Mouse (Mus musculus) liver (tissue): ENCODE results near the gene Ece1.

Source experiments
- DNase-seq: peaks from one replicate; pipeline ENCODE4 v3.0.0-alpha.2; 2020; ENCODE audit warnings: mixed read lengths

Ece1 gene

GRCm38 (mm10) chr4:137857116-137857515, 4.9 kb upstream of the Ece1 start:
- peak; percentile 74 for DNase-seq

DNA sequence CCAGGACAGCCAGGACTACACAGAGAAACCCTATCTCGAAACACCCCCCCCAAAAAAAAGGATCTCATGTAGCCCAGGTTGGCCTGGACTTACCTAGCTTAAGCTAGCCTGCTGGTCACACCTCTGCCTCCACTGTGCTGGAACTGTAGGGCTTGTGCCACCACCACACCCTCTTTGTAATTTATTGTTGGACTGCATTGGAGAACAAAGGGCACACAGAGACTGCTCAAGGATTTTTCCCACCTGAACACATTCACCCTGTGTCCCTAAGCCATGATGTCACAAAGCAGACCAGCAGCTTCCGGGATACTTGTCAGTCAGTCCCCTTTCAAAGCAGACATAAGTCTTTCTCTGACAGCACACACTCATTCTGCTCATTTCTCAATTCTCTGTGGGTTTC, 3.7 kb upstream of the Ece1 start:
- no peak for DNase-seq

DNA sequence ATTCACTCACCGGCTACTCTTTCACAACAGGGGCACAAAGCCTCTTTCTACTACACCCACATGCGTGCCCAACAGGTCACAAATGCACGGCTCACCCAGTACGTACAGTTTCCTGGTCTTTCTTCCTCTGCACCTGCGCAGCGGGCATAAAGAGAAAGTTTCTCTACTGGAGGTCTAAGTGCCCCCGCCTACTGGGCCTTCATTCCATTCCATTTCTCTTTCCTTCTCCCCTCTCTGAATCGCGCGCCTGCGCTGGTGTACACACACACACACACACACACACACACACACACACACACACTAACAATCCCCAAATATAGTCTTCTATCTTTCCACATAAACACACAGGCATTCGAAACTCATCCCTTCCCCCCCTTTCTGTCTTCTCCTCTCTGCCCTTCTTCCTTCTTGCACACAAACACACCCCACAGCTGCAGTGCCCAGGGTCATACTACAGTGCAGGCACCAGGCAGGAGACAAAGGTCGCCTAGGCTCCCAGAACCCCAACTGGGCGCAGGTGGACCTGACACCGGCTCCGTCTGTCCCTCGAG, 501 bp upstream of the Ece1 start:
- DNase-seq = peak; percentile 20

DNA sequence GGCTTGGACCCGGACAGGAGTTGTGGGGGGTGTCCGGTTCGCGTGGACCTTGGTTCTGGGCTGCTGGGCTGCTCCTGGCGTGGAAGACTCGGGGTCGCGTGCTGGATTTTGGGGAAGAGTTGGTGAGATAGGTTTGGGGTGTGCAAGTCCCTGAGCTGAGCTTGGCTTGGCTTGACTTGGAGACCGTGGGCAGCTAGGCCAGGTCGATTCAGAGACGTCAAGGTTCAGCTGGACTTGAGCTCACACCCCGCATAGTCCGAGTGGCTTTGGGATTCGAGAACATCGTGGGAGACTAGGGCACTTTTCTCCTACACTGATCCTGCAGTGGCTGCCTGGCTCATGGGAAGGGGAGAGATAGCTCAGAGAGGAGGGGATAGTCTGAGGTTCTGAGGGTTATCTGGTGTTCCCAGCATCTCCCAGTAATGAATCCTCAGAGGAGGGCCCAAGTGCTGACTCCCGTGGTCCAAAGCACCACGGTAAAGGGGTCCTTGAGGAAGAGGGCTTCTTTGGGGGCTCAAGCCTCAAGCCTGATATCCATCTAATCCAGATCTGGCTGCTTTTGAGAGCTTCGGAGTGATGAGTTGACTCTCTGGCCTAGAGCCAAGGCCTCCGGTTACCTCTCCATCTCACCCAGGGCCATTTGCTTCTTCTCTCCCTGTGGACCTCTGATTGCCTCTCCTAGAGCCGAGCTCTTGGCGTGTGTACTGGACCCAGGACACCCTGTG, 641 bp downstream of the Ece1 start:
- DNase-seq = no peak

- no peak for DNase-seq
Observed at GRCm38 (mm10) chr4:137864031-137864430, 2.0 kb downstream of the Ece1 start.

DNA sequence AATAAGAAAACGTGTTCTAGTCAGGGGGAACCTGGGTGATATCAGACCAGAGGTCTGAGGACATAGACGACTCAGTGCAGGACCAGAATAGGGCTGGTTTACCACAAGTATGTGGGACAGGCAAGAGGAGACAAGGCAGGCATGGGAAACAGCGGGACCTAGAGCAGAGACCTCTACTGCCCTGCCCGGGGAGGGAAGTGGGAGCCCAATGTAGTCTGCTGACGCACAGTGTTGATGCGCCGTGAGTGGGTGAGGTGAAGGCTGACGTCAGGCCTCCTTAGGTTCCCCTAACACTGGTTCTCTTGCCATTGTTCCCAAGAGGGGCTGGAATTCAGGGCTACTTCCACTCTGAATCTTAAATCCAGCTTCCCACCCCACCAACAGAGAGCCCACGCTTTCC, 2.7 kb downstream of the Ece1 start:
- DNase-seq = peak; percentile 21

- no peak for DNase-seq
Observed at GRCm38 (mm10) chr4:137865221-137865641, 3.2 kb downstream of the Ece1 start.

GRCm38 (mm10) chr4:137866206-137866863, 4.3 kb downstream of the Ece1 start:
- DNase-seq = peak; percentile 49

GRCm38 (mm10) chr4:137867225-137867624, 5.2 kb downstream of the Ece1 start:
- DNase-seq = no peak

DNA sequence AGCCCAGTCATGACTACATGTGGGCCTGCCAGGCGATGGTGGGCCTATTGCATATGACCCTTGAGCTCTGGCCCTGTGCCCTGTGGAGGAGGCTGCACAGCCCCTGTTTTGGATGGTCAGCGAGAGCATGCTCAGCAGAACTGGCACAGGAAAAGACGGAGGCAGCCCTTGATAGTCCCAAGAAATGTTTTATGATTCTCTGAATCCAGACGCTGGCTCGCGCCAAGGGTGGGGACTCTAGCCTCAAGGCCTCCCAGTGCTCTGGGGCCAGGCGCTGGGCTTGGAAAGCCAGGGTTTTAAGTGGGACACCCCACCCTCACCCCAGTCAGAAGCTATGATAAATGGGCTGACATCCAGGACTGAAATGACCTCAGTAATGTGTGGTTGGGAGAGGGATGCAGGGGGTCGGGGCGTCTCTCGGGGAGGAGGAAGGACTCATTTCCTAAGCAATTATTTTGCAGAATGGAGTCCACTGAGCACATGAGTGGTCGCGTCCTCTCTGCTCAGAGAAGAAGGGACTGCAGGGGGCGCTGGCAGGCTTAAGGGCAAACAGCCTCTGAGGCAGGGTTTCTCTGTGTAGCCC, 5.7 kb downstream of the Ece1 start:
- peak; percentile 47 for DNase-seq

DNA sequence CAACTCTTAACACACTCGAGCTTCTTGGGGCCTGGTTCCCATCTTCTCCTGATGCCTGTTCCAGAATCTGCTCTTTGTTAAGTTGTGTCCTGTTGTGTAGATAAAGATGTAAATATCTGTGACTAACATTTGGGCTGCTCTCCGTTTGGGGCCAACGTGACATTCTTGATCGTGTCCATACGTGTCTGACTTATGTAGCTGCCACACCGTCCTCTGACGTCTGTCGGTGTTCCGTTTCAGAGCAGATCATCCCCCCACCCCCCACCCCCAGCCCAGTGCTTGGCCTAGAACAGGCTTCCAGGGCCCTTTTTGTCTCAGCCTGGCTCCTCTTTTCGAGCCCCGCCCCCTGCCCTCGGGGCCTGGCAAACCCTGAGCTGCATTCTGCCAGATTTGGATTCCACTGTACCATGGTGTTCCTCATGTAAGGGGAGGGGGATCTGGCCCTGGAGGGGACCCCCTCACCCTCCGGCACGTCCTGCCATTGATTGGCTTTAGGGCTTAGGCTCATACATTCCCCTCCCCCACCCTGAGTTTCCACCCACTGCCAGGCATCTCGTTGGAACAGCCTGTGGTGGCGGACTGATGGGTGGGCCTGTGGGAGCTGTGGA, 7.7 kb downstream of the Ece1 start:
- DNase-seq = no peak

DNA sequence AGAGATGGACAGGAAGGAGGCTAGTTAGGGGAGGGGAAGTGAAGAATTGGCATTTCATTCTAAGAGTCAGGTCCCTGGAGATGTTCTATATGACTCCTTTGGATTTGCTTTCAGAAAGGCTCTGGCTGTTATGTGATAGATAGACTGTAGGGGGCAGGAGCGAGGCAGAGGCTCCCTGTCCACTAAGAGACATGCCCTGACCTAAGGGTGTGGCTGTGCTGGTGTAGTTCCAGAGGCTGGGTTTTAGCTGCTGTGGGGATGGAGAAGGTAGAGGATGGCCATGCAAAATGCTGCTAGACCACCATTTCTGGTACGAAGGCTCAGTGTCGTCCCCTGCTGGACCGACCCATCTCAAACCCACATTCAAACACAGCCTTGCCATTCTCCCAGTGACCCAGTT, 8.9 kb downstream of the Ece1 start:
- no peak for DNase-seq

- no peak for DNase-seq
Observed at GRCm38 (mm10) chr4:137871431-137871830, 9.4 kb downstream of the Ece1 start.

DNA sequence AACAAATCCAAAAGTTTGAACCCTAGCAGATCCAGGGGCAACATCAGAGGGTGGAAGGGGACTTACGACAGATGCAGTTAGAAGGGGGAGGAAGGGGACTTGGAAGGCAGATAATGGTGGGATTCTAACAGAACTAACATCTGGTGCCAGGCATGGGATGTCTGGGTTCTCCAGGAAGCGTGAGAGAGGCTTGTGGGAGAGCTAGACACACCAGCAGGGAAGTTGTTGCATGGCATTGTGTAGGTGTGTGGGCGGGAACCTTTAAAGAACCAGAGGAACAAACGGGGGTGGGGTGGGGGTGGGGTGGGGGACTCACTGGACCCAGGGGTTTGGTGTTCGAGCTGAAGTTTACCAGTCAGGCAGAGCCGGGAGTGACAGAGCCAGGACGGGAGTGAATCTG, 12.3 kb downstream of the Ece1 start:
- no peak for DNase-seq

DNA sequence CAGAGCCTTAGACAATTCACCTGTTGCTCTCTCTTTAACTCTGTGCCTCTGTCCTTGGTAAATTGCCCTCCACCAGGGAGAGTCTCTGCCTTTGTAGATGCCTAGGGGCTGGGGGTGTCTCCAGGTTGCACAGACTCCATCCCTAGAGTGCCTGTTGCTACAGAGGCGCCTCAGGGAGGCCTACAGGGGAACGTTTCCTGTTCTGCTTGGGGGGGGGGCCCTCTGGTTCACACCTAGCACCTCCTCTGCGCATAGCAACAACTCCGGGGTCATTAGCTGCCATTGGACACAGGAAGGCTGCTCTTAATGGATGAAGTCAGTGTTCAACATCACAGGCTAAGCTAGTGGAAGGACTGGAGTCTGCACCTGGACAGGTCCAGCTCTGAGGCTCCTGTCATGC, 12.8 kb downstream of the Ece1 start:
- DNase-seq = no peak

DNA sequence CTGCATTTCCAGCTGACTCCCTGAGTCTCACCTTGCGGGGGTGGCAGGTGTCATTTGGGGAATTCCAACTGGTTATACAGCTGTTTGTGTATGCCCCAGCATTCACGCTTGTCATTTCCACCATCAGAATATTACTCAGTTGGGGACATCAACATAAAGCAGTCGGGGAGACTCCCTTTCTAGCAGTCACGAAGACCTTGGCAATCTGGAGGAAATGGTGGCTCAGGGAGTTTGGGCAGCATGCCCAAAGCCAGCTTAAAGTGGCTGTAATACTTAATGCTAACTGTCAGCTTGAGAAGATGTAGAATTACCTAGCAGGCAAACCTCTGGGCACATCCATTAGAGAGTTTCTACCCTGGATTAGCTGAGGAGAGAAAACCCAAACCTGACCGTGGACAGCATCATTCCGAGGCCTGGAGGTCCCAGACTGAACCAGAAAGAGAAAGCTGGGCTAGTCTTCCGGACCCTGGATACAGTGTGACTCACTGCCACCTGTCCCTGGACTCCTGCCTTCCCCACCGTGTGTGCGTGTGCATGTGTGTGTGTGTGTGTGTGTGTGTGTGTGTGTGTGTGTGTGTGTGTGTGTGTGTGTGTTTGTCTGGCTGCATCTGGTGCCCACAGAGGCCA, 13.5 kb downstream of the Ece1 start:
- no peak for DNase-seq

- no peak for DNase-seq
Observed at GRCm38 (mm10) chr4:137876834-137877233, 14.8 kb downstream of the Ece1 start.

GRCm38 (mm10) chr4:137877432-137877881, 15.4 kb downstream of the Ece1 start:
- DNase-seq = no peak

GRCm38 (mm10) chr4:137879383-137880156, 17.5 kb downstream of the Ece1 start:
- no peak for DNase-seq

- peak; percentile 34 for DNase-seq
Observed at GRCm38 (mm10) chr4:137881445-137881844, 19.4 kb downstream of the Ece1 start.

DNA sequence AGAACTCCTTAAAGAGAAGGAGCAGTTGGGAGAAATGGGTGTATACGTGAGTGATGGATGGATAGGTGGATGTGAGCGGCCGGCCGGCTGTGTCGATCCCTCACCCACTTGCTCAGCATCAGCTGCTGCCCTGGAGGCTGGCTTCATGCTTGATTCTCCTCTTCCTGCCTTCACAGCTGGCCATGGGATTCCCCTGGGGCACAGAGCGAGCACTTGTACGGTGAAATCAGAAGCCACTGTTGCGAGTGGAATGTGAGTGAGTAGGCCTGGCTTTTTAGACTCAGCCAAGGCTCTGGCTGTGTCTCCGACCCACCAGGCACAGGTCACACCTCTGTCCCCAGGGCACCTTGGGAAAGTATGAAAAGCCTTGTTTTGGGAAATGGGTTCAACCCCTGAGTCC, 20.6 kb downstream of the Ece1 start:
- no peak for DNase-seq

DNA sequence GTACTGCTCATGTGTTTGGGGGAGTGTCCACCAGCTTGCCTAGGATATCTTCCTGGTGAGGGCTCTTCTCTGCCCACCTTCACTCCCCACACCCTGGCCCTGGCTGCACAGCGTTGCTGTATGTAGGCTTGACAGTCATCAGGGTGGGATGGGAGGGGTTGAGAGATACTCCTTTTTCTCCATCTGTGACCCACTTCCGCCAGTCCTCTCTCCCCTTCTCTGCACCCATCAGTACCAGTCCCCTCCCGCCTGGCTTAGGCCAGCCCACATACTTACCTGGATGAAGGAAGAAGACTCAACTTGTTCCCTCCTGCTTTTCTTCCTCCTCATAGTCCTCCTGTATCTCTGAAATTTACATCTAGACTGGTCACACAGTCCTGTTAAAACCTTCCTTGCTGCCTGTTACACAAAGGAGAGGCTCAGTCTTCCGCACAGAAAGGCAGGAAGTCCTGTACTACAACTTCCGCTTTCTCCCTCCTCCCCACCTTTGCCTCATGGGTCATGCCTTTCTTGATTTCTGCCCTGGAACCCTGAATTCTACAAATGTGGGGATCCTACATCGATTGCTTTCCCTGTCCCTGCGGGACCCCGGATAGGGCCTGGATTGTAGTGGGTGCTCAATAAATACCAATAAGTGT, 21.6 kb downstream of the Ece1 start:
- no peak for DNase-seq
